Mouse (Mus musculus): ENCODE results near the gene Aff2. TPM values are rescaled to one million over a fixed set of nuclear protein-coding genes. Genes with fewer than 3 reads are reported as not detected.

Gene Aff2
- 0.22 and 0.38 TPM in 2 replicates for polyA plus RNA-seq (2015; fragmentation: Nextera tagmentation; extraction: Ambion mirVana)

GRCm38 (mm10) chrX:69360238-69361054, at the start of gene Aff2:
Aff2 (plus strand) TSS chrX:69360294.

Data from spleen, postnatal 0 days (tissue).